Mouse (Mus musculus): ENCODE measurements at regions not wholly inside any gene's neighbourhood (a gene's known extent, or its start where the extent isn't known, plus 50 kb on each side); places are given as distances from the start of the nearest gene placed in this dataset.

GRCm38 (mm10) chr2:45222213-45222612 is 105.0 kb upstream of the Zeb2 start:
- TF ChIP-seq CTCF (conservative IDR thresholded peaks at IDR 0.05; ENCODE audit: insufficient read depth, insufficient read length, low read depth, low read length) (no peak), POLR2A (IDR thresholded peaks at IDR 0.05; ENCODE audit: low read depth, low read length) (no peak)

All from kidney, adult 2 months (tissue).